Mouse (Mus musculus) cerebellum, adult (tissue): Measurements from ENCODE around the gene Ankrd49.

Source experiments
- ATAC-seq: cut with Nextera tagmentation; 2 replicates; pipeline ENCODE4 v1.9.2; 2017; ENCODE audit warnings: mild to moderate bottlenecking, moderate library complexity, mixed read lengths; ENCODE audit not compliant: insufficient number of reproducible peaks, low FRiP score, low TSS enrichment

The Ankrd49 gene

DNA sequence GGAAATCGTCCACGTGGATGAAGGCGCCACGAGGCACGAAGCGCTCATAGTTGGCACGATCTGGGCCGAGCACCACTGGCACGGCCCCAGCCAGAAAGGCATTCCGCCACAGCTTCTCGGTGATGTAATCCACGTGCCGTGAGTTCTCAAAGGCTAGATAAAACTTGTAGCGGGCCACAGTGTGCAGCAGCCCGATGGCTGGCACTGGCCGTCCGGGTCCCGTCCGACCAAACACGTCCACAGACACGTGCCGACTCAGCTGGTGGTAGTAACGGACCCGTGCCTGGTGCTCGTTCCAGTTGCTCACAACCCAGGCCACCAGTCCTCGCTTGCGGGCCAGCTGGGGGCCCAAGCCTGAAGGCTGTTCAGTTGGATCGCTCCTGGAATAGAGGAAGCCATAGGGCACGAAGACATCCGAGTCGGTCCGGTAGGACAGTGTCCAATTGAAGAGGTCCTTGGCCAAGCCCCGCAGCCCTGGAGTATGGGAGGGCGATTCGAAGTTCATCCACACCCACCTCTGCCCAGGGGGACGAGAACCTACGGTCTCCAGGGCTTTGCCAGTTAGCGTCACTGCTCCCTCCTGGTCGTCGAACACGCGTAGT is 33.7 kb downstream of the Ankrd49 start:
- ATAC-seq: no peak

DNA sequence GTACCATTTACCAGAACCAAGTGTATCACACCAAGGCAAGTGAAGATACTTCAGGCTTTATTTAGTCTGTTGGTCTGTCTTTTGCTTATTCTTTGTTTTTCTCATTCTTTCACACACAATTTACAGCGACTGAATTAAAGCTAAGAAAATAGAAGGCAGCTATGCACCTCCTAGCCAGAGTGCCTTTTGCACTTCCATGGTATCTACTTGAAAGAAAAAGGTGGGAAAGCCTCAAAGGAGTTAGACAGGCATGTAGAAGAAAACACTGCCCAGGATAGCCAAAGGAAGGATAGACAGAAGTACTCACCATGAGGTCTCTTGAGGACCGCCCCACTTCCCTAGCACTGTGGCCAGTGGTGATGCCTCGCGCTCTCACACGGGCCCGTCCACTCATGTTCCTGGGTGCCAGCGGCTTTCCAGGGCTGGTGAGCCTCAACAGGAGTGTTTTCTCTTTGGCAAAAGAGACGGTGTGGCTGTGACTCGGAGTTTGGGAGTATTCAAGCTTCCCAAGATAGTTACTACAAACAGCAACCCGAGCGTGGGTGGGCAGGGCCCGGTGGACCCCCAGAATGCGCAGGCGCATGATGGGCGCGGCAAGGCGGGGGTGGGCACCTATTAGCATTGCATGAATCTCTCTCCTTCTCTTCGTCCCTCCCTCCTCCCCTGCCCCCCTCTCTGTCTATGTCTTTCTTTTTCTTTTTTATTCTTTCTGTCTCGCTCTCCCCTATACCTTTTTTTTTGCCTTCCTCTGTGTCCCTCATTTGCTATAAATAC is 44.3 kb downstream of the Ankrd49 start, which contains the start of gene Piwil4:
Piwil4 (minus strand) TSS at position 583 of the 774 bp plus-strand sequence.
- ATAC-seq: no peak

DNA sequence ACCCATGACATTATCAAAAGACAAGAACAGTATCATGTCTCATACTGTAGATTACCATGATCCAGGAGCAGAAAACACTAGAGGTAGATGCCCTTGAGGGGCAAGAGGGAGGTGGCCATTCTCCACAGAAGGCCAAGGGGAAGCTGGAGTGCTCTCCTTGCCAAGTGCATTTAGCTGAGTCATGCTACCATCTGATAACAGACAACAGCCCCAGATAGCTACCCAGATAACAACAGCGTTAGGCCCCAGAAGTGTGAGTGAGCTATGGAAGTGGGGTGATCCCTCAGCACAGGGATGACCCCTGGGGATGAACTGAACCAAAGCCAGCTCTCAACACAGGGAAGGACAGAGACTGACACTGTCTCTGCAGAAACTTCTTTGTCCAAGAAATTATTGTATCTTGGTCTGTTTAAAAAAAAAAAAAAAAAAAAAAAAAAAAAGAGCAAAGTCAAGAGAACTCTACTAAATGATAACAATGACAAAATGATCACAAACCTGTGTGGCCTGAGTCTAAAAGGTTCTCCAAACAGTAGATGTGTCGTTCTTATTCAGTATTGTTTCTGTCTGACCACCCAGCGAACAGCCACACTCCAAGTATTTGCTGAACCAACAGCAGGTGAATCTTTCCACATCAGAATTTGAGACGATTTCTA is 45.0 kb downstream of the Ankrd49 start:
- ATAC-seq: no peak

DNA sequence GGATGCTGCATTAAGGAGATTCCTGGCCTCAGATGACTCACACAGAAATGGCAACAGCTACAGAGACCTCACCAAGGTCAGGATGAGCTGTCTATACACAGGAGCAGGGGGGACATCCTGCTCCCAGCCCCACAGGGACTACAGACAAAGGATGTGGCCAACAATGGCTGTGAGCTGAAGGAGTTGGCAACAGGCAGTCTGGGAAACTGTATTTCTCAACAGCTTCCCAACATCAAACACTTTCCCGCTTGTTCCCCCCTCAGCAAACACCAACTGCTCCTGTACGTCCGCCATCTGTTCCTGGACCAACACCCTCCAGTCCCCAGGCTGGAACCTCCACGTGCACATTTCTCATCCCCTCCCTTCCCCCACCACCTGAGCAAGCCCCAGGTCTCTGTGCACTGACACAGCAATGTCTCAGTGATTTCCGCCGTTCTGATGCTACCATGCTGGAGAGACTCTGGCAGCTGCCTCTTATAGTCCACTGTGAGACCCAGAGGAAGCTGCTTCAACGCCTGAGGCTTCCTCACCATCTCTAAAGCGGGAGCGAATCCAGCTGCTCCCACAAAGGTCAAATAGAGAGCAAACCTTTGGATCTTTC is 53.6 kb downstream of the Ankrd49 start:
- ATAC-seq: no peak
